Mouse (Mus musculus) lung, postnatal 10 days (tissue): ENCODE measurements around the gene Psmb11.

ENCODE experiments used
- DNase-seq: peaks from one replicate; pipeline ENCODE4 v3.0.0; 2021

Psmb11 gene

GRCm38 (mm10) chr14:54642224-54642944 lies 21.2 kb downstream of the Psmb11 start:
- no peak for DNase-seq

- no peak for DNase-seq
Observed at GRCm38 (mm10) chr14:54643011-54643410, 21.8 kb downstream of the Psmb11 start.

GRCm38 (mm10) chr14:54644294-54644693 lies 23.1 kb downstream of the Psmb11 start:
- no peak for DNase-seq

- no peak for DNase-seq
Observed at GRCm38 (mm10) chr14:54646455-54646854, 25.2 kb downstream of the Psmb11 start.

- no peak for DNase-seq
Observed at GRCm38 (mm10) chr14:54646898-54647636, 25.8 kb downstream of the Psmb11 start.

DNA sequence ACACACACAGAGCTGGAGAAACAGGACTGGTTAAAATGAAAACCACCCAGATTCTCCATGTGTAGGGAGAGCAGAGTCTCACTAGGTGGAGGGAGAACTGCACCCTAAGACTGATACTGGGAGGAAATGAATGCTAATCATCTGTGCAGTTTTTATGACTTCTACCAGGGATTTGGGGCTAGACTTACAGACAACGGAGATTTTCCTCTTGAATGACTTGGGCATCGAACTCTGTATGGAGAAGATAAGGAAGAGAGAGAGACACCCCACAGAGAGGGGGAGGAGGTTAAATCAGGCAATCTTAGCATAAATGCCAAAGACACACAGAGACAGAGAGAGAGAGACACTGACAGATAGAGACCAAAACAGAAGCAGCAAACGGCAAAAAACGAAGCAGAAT lies 26.7 kb downstream of the Psmb11 start:
- no peak for DNase-seq

DNA sequence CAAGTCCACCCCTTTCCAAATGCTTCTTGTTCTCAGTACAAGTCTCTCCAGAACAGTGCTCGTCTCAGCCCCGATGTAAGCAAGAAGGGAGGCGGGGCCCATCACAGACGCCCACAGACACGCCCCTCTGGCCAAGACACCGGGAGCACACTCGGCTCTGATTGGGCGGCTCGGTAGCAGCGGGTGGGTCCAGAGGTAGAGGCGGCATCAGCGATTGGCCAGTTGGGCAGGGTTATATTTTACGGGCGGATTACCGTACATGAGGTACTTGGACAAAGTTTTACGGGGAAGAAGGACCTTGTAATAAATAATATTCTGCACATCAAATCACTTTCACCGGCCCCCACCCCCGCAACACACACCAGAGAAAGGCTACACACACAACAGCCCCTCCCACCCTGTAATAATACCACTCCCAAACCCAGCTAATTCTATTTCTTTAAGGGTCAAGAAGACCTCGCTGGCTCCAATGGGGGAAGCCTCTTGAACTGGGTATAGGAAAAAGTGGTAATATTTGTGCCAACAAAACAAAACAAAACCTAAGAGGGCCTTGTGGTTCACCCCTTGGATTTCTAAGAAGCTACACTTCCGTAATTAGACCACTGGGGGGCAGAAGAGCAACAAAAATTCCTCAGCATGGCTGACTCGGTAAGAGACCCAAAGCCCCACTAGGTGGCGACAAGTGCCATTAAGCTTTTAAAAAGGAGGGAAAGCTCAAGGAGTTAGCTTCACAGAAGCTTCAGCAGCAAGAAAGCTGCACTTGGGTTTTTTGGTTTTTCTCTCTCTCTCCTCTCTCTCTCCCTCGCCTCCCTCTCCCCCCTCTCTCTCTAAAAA lies 29.6 kb downstream of the Psmb11 start:
- DNase-seq = peak; percentile 93

DNA sequence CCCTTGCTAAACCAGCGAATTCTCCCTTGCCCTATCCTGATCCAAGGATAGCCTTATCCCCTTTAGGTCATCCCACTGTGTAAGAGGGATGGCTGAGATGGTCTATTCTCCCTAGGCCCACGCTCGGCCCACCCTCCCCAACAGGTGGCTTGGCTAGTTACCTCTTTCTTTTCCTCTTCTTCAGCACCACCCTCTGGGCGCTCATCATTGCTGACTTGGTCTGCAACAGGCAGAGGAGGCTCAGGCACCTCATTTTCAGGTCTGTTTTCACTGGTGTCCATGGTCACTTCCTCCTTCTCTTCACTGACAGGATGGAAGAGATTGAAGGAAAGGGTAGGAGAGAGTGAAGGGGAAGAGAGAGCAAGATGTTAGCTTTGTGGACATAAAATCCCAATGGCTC lies 30.3 kb downstream of the Psmb11 start:
- no peak for DNase-seq

- no peak for DNase-seq
Observed at GRCm38 (mm10) chr14:54652787-54653186, 31.6 kb downstream of the Psmb11 start.

- DNase-seq = peak; percentile 93
Observed at GRCm38 (mm10) chr14:54653496-54653895, 32.3 kb downstream of the Psmb11 start.

GRCm38 (mm10) chr14:54660009-54660408 lies 38.8 kb downstream of the Psmb11 start:
- peak; percentile 44 for DNase-seq

DNA sequence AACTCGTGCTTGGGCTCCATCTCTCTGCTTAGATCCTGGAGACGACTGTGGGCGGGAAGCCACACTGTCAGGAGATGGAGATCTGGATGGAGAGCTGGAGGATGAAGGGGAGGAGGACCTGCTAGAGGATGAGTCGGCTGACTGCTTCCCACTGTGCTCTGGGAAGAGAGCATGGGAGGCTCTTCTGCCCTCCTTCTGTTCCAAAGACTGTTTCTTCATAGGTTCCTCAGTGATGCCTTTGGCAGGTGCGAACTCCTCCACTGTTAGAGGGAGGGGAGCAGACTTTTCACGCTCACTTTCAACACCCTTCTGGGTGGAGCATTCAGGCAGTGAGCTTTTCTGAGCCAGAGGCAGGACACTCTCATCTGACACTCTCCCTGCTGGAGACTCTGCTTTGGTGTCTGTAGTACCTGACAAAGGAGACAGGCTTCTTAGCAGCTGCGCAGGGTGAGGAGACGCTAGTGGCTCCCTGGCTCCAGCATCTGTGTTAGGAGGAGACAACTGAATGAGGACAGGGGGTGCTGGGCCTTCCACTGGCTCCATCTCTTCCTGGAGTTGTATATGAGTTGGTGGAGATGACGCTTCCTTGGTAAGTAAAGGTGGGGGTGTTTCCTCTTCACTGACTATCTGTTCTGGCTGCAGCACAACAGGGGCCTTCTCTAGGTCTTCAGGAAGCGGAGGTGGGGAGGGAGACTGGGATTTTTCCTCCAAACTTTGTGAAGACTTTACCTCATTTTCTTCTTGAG lies 43.4 kb downstream of the Psmb11 start:
- DNase-seq = no peak

- peak; percentile 70 for DNase-seq
Observed at GRCm38 (mm10) chr14:54669381-54669780, 48.1 kb downstream of the Psmb11 start.

- peak; percentile 27 for DNase-seq
Observed at GRCm38 (mm10) chr14:54674317-54674716, 53.1 kb downstream of the Psmb11 start.

DNA sequence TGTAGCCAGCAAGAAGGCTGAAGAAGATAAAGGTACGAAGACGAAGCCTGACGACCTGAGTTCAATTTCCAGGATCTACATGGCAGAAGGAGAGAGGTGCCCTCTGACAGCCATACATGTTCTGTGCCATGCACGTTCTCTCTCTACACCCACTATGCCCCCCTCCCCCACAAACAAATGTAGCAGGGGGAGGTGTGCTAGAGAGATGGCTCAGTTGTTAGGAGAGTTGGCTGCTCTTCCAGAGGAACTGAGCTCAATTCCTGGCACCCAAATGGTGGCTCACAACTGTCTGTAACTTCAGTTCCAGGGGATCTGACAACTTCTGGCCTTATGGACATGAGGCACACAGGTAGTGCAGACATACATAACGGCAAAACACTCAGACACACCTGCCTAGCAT lies 55.1 kb downstream of the Psmb11 start:
- DNase-seq = no peak

- DNase-seq = no peak
Observed at GRCm38 (mm10) chr14:54678657-54679304, 57.5 kb downstream of the Psmb11 start.
